Mouse (Mus musculus): ENCODE data around the gene Vmn1r1. TPM values are rescaled to one million over a fixed set of nuclear protein-coding genes. Genes with fewer than 3 reads are reported as not detected.

Vmn1r1 gene
- polyA plus RNA-seq, 1 experiment from 2014 or later, result not detected

- 71% methylated on average over 13 of the region's 13 CpGs for WGBS
Measured at GRCm38 (mm10) chr1:182108397-182109099, 55.7 kb downstream of the Vmn1r1 start.

GRCm38 (mm10) chr1:182107251-182107650, 57.0 kb downstream of the Vmn1r1 start:
- H3K27ac ChIP-seq (replicated peaks in 1 of 2; ENCODE audit: control insufficient read depth in 1 of 2, insufficient read depth in 1 of 2, low read depth in 2 of 2, low read length in 2 of 2), result peak overlapping the region; percentile 39 to 51; a peak in 3 of 4 replicates
- ATAC-seq (ENCODE audit: insufficient number of reproducible peaks, insufficient read depth, low FRiP score, low read depth), result peak; percentile 24; the same call in 1 of the 2 replicates
- no peak overlapping the region for H3K4me2 ChIP-seq (ENCODE audit: low read length)
- no peak overlapping the region for H3K4me3 ChIP-seq (ENCODE audit: control insufficient read depth in 1 of 2, insufficient read depth in 1 of 2, low read depth in 1 of 2, low read length in 2 of 2)
- H3K9ac ChIP-seq (ENCODE audit: low read length), result no peak overlapping the region
- H3K36me3 ChIP-seq (ENCODE audit: control insufficient read depth, insufficient read depth, low read length), result no peaks in the 10 kb centered on the region
- no peaks in the 10 kb centered on the region for H3K27me3 ChIP-seq (ENCODE audit: control insufficient read depth, insufficient read depth, low read length)
- peaks cover 32 to 34% of the 10 kb centered on the region in 2 experiments for H3K4me1 ChIP-seq (ENCODE audit: control insufficient read depth in 2 of 2, insufficient read depth in 2 of 2, low read length in 2 of 2)
- H3K9me3 ChIP-seq (ENCODE audit: control insufficient read depth, low read length), result no peaks in the 10 kb centered on the region
- WGBS, result 43% methylated on average over 9 of the region's 9 CpGs

More at GRCm38 (mm10) chr1:182108397-182109099, 55.7 kb downstream of the Vmn1r1 start:
- no peaks in the 10 kb centered on the region for H3K9me3 ChIP-seq (ENCODE audit: control insufficient read depth, low read length)
- H3K4me3 ChIP-seq (ENCODE audit: control insufficient read depth in 1 of 2, insufficient read depth in 1 of 2, low read depth in 1 of 2, low read length in 2 of 2), result no peak overlapping the region
- H3K4me1 ChIP-seq (ENCODE audit: control insufficient read depth in 2 of 2, insufficient read depth in 2 of 2, low read length in 2 of 2), result peaks cover 36 to 39% of the 10 kb centered on the region in 2 experiments
- no peaks in the 10 kb centered on the region for H3K36me3 ChIP-seq (ENCODE audit: control insufficient read depth, insufficient read depth, low read length)
- no peaks in the 10 kb centered on the region for H3K27me3 ChIP-seq (ENCODE audit: control insufficient read depth, insufficient read depth, low read length)
- H3K27ac ChIP-seq (replicated peaks in 1 of 2; ENCODE audit: control insufficient read depth in 1 of 2, insufficient read depth in 1 of 2, low read depth in 2 of 2, low read length in 2 of 2), result peak overlapping the region; percentile 46 to 69
- H3K9ac ChIP-seq (ENCODE audit: low read length), result no peak overlapping the region
- H3K4me2 ChIP-seq (ENCODE audit: low read length), result no peak overlapping the region
- no peak for ATAC-seq (ENCODE audit: insufficient number of reproducible peaks, insufficient read depth, low FRiP score, low read depth)

- no peak overlapping the region for H3K27ac ChIP-seq (replicated peaks in 1 of 2; ENCODE audit: control insufficient read depth in 1 of 2, insufficient read depth in 1 of 2, low read depth in 2 of 2, low read length in 2 of 2)
- WGBS, result 26% methylated on average over 3 of the region's 3 CpGs
- H3K9ac ChIP-seq (ENCODE audit: low read length), result no peak overlapping the region
- no peaks in the 10 kb centered on the region for H3K27me3 ChIP-seq (ENCODE audit: control insufficient read depth, insufficient read depth, low read length)
- H3K4me1 ChIP-seq (ENCODE audit: control insufficient read depth in 2 of 2, insufficient read depth in 2 of 2, low read length in 2 of 2), result peaks cover 16 to 21% of the 10 kb centered on the region in 2 experiments
- H3K4me3 ChIP-seq (ENCODE audit: control insufficient read depth in 1 of 2, insufficient read depth in 1 of 2, low read depth in 1 of 2, low read length in 2 of 2), result no peak overlapping the region
- H3K4me2 ChIP-seq (ENCODE audit: low read length), result no peak overlapping the region
- H3K36me3 ChIP-seq (ENCODE audit: control insufficient read depth, insufficient read depth, low read length), result no peaks in the 10 kb centered on the region
- no peaks in the 10 kb centered on the region for H3K9me3 ChIP-seq (ENCODE audit: control insufficient read depth, low read length)
- no peak for ATAC-seq (ENCODE audit: insufficient number of reproducible peaks, insufficient read depth, low FRiP score, low read depth)
Measured at GRCm38 (mm10) chr1:182105023-182105422, 59.3 kb downstream of the Vmn1r1 start.

Other genes starting within 250 kb of the Vmn1r1 start
- gene Enah, start 144.5 kb downstream of the Vmn1r1 start, polyA plus RNA-seq (2014; fragmentation: Nextera tagmentation; extraction: Ambion mirVana), result 26.1 and 28.2 TPM in 2 replicates
- gene Srp9, start 39.7 kb downstream of the Vmn1r1 start, polyA plus RNA-seq (2014; fragmentation: Nextera tagmentation; extraction: Ambion mirVana), result 112 and 113 TPM in 2 replicates
- gene Degs1, start 118.3 kb upstream of the Vmn1r1 start, polyA plus RNA-seq (2014; fragmentation: Nextera tagmentation; extraction: Ambion mirVana), result 183 and 195 TPM in 2 replicates
- gene Fbxo28, start 177.1 kb upstream of the Vmn1r1 start, polyA plus RNA-seq (2014; fragmentation: Nextera tagmentation; extraction: Ambion mirVana), result 17.2 and 18.4 TPM in 2 replicates
- gene Trp53bp2, start 244.7 kb upstream of the Vmn1r1 start, polyA plus RNA-seq (2014; fragmentation: Nextera tagmentation; extraction: Ambion mirVana), result 14.4 and 16.9 TPM in 2 replicates

Measured in heart, embryonic 14.5 days (tissue).